Mouse (Mus musculus): ENCODE data around the gene Slc44a2. TPM values are rescaled to one million over a fixed set of nuclear protein-coding genes. Genes with fewer than 3 reads are reported as not detected.
A peak's percentile ranks its signal among the peaks of the same experiment; 100 is the strongest.

Gene Slc44a2
- polyA plus RNA-seq, 1 experiment from 2014 or later = 116 TPM

- no peaks in the 10 kb centered on the region for H3K9me3 ChIP-seq (ENCODE audit: low read length)
- peak within 1 kb of the TSS; percentile 93 for H3K27ac ChIP-seq (ENCODE audit: low read length)
- peaks cover 21% of the 10 kb centered on the region for H3K4me1 ChIP-seq (ENCODE audit: insufficient read depth, low read length)
- peak within 1 kb of the TSS; percentile 74 for H3K4me2 ChIP-seq (replicated peaks; ENCODE audit: low read depth, low read length)
- H3K27me3 ChIP-seq (ENCODE audit: insufficient read depth, low read length) = no peaks in the 10 kb centered on the region
- peak; percentile 90 for ATAC-seq (ENCODE audit: low FRiP score, low TSS enrichment)
- WGBS = under 1% methylated on average over 61 of the region's 66 CpGs
- peak within 1 kb of the TSS; percentile 92 for H3K4me3 ChIP-seq (ENCODE audit: low read length)
- H3K36me3 ChIP-seq (ENCODE audit: insufficient read depth, low read length) = peaks cover 10% of the 10 kb centered on the region
- peak within 1 kb of the TSS; percentile 77 for H3K9ac ChIP-seq (replicated peaks; ENCODE audit: low read length)
Measured at GRCm38 (mm10) chr9:21367357-21368111, 47.0 kb downstream of the Slc44a2 start, which contains the start of gene Ilf3. Gene Ilf3, plus strand, starts transcription at chr9:21367871.

- peak; percentile 72 for ATAC-seq (ENCODE audit: low FRiP score, low TSS enrichment)
- Histone ChIP-seq H3K4me3 (ENCODE audit: low read length) (peak overlapping the region; percentile 92), H3K36me3 (ENCODE audit: insufficient read depth, low read length) (peaks cover 13% of the 10 kb centered on the region), H3K9ac (replicated peaks; ENCODE audit: low read length) (peak overlapping the region; percentile 77), H3K27ac (ENCODE audit: low read length) (peak overlapping the region; percentile 85), H3K4me1 (ENCODE audit: insufficient read depth, low read length) (peaks cover 21% of the 10 kb centered on the region), H3K27me3 (ENCODE audit: insufficient read depth, low read length) (no peaks in the 10 kb centered on the region), H3K9me3 (ENCODE audit: low read length) (no peaks in the 10 kb centered on the region), H3K4me2 (replicated peaks; ENCODE audit: low read depth, low read length) (peak overlapping the region; percentile 74)
- WGBS = 1% methylated on average over 33 of the region's 38 CpGs
Measured at GRCm38 (mm10) chr9:21368131-21368584, 47.7 kb downstream of the Slc44a2 start.

DNA sequence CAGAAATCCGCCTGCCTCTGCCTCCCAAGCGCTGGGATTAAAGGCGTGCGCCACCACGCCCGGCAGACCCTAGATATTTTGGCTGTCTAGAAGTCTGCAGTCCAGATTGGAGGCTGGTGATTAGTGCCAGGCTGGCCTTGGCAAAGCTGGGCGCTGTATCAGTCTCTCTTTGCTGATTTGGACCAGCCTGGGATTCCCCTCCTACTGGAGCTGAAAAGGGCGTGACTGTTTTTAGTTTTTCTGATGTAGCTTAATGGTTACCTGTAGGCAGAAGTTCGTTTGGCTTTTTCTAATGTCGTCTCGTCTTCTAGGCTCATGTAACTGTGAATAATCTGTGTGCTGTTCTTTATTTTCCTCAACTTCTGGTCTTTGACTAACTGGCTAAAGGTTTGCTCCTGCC lies 48.6 kb downstream of the Slc44a2 start:
- Histone ChIP-seq H3K4me2 (replicated peaks; ENCODE audit: low read depth, low read length) (peak overlapping the region; percentile 74), H3K4me3 (ENCODE audit: low read length) (peak overlapping the region; percentile 92), H3K9ac (replicated peaks; ENCODE audit: low read length) (peak overlapping the region; percentile 77), H3K36me3 (ENCODE audit: insufficient read depth, low read length) (peaks cover 13% of the 10 kb centered on the region), H3K9me3 (ENCODE audit: low read length) (no peaks in the 10 kb centered on the region), H3K4me1 (ENCODE audit: insufficient read depth, low read length) (peaks cover 21% of the 10 kb centered on the region), H3K27me3 (ENCODE audit: insufficient read depth, low read length) (no peaks in the 10 kb centered on the region), H3K27ac (ENCODE audit: low read length) (no peak overlapping the region)
- WGBS = 54% methylated on average over 11 of the region's 11 CpGs
- no peak for ATAC-seq (ENCODE audit: low FRiP score, low TSS enrichment)

DNA sequence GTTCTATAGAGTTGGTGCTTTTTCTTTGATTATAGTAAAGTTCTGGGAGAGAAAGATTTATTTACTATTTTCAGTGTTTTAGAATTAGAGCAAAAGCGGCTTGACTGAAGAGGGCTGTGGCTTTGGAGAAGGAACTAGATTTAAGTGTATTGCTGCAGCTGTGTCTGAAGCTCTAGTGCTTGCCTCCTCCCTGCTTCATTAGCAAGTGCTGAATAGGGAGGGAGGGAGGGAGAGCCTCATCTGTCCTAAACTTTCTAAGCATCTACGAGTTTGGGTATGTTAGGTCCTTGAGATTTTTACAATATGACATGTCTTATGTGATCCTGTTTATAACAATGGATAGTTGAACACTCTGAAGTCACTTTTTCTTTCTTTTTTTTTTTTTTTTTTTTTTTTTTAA lies 50.4 kb downstream of the Slc44a2 start:
- H3K4me3 ChIP-seq (ENCODE audit: low read length) = no peak overlapping the region
- no peak overlapping the region for H3K9ac ChIP-seq (replicated peaks; ENCODE audit: low read length)
- no peaks in the 10 kb centered on the region for H3K27me3 ChIP-seq (ENCODE audit: insufficient read depth, low read length)
- H3K4me1 ChIP-seq (ENCODE audit: insufficient read depth, low read length) = peaks cover 21% of the 10 kb centered on the region
- no peak overlapping the region for H3K27ac ChIP-seq (ENCODE audit: low read length)
- no peaks in the 10 kb centered on the region for H3K9me3 ChIP-seq (ENCODE audit: low read length)
- no peak for ATAC-seq (ENCODE audit: low FRiP score, low TSS enrichment)
- 79% methylated on average over 2 of the region's 2 CpGs for WGBS
- H3K36me3 ChIP-seq (ENCODE audit: insufficient read depth, low read length) = peaks cover 13% of the 10 kb centered on the region
- H3K4me2 ChIP-seq (replicated peaks; ENCODE audit: low read depth, low read length) = no peak overlapping the region

- WGBS = 71% methylated on average over 1 of the region's 1 CpGs
- Histone ChIP-seq H3K4me3 (ENCODE audit: low read length) (no peak overlapping the region), H3K4me1 (ENCODE audit: insufficient read depth, low read length) (peaks cover 17% of the 10 kb centered on the region), H3K27ac (ENCODE audit: low read length) (no peak overlapping the region), H3K9me3 (ENCODE audit: low read length) (no peaks in the 10 kb centered on the region), H3K9ac (replicated peaks; ENCODE audit: low read length) (no peak overlapping the region), H3K27me3 (ENCODE audit: insufficient read depth, low read length) (no peaks in the 10 kb centered on the region), H3K4me2 (replicated peaks; ENCODE audit: low read depth, low read length) (no peak overlapping the region), H3K36me3 (ENCODE audit: insufficient read depth, low read length) (peaks cover 15% of the 10 kb centered on the region)
- no peak for ATAC-seq (ENCODE audit: low FRiP score, low TSS enrichment)
Measured at GRCm38 (mm10) chr9:21372508-21372907, 52.0 kb downstream of the Slc44a2 start.

GRCm38 (mm10) chr9:21379195-21379594 lies 58.7 kb downstream of the Slc44a2 start:
- 86% methylated on average over 3 of the region's 3 CpGs for WGBS
- Histone ChIP-seq H3K27ac (ENCODE audit: low read length) (no peak overlapping the region), H3K9me3 (ENCODE audit: low read length) (no peaks in the 10 kb centered on the region), H3K36me3 (ENCODE audit: insufficient read depth, low read length) (peaks cover 5% of the 10 kb centered on the region; the same call in 1 of the 2 replicates), H3K9ac (replicated peaks; ENCODE audit: low read length) (no peak overlapping the region), H3K4me1 (ENCODE audit: insufficient read depth, low read length) (peaks cover 2% of the 10 kb centered on the region; the same call in 1 of the 2 replicates), H3K4me3 (ENCODE audit: low read length) (no peak overlapping the region), H3K4me2 (replicated peaks; ENCODE audit: low read depth, low read length) (no peak overlapping the region), H3K27me3 (ENCODE audit: insufficient read depth, low read length) (no peaks in the 10 kb centered on the region)
- ATAC-seq (ENCODE audit: low FRiP score, low TSS enrichment) = no peak

DNA sequence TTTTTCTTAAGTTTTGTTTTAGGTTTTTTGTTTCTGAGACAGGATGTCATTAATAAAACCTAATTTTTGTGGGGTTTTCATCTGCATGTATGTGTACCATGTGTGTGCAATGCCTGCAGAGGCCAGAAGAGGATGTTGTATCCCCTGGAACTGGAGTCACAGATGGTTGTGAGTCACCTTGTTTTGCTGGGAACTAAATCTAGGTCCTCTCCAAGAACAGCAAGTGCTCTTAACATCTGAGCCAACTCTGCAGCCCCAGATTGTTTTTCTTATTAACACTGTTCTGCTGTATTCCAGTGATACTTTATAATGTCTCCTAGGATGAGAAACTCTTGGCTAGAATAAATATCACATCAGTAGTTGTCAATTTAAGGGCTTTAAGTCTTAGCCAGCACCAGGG lies 60.4 kb downstream of the Slc44a2 start:
- H3K36me3 ChIP-seq (ENCODE audit: insufficient read depth, low read length) = peaks cover 5% of the 10 kb centered on the region; the same call in 1 of the 2 replicates
- no peak overlapping the region for H3K27ac ChIP-seq (ENCODE audit: low read length)
- H3K4me2 ChIP-seq (replicated peaks; ENCODE audit: low read depth, low read length) = no peak overlapping the region
- no peak overlapping the region for H3K4me3 ChIP-seq (ENCODE audit: low read length)
- H3K4me1 ChIP-seq (ENCODE audit: insufficient read depth, low read length) = 0 out of 2 replicates have a peak, but pooled peaks cover 2% of the 10 kb centered on the region
- H3K9ac ChIP-seq (replicated peaks; ENCODE audit: low read length) = no peak overlapping the region
- no peaks in the 10 kb centered on the region for H3K9me3 ChIP-seq (ENCODE audit: low read length)
- no peaks in the 10 kb centered on the region for H3K27me3 ChIP-seq (ENCODE audit: insufficient read depth, low read length)
- ATAC-seq (ENCODE audit: low FRiP score, low TSS enrichment) = no peak

DNA sequence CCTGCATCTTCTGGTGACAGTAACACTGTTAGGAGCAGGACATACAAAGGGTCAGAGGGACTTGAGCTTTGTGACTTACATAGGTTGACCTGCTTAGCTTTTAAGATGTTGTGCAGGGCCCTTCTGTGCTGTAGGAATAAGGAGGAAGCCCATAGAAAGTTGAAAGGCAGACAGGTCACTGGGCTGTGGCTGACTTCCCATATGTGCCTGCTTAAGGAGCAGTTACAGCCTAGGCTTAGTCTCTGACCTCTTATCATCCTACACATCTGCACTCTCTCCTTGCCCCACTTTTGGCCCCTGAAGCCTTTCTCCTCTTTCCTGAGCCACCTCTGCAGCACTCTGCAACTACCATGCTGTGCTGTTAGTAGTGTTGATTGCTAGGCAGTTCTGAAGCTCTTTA lies 63.5 kb downstream of the Slc44a2 start:
- H3K4me2 ChIP-seq (replicated peaks; ENCODE audit: low read depth, low read length) = no peak overlapping the region
- H3K9ac ChIP-seq (replicated peaks; ENCODE audit: low read length) = no peak overlapping the region
- H3K4me1 ChIP-seq (ENCODE audit: insufficient read depth, low read length) = 0 out of 2 replicates have a peak, but pooled peaks cover 2% of the 10 kb centered on the region
- no peak overlapping the region for H3K4me3 ChIP-seq (ENCODE audit: low read length)
- H3K9me3 ChIP-seq (ENCODE audit: low read length) = no peaks in the 10 kb centered on the region
- no peak for ATAC-seq (ENCODE audit: low FRiP score, low TSS enrichment)
- H3K27ac ChIP-seq (ENCODE audit: low read length) = no peak overlapping the region
- peaks cover 12% of the 10 kb centered on the region for H3K36me3 ChIP-seq (ENCODE audit: insufficient read depth, low read length)
- no peaks in the 10 kb centered on the region for H3K27me3 ChIP-seq (ENCODE audit: insufficient read depth, low read length)

GRCm38 (mm10) chr9:21392646-21393175 lies 72.2 kb downstream of the Slc44a2 start:
- no peaks in the 10 kb centered on the region for H3K9me3 ChIP-seq (ENCODE audit: low read length)
- H3K27me3 ChIP-seq (ENCODE audit: insufficient read depth, low read length) = no peaks in the 10 kb centered on the region
- no peak overlapping the region for H3K27ac ChIP-seq (ENCODE audit: low read length)
- H3K4me1 ChIP-seq (ENCODE audit: insufficient read depth, low read length) = no peaks in the 10 kb centered on the region
- WGBS = 87% methylated on average over 10 of the region's 10 CpGs
- ATAC-seq (ENCODE audit: low FRiP score, low TSS enrichment) = no peak
- peaks cover 95% of the 10 kb centered on the region for H3K36me3 ChIP-seq (ENCODE audit: insufficient read depth, low read length)
- H3K9ac ChIP-seq (replicated peaks; ENCODE audit: low read length) = no peak overlapping the region
- H3K4me3 ChIP-seq (ENCODE audit: low read length) = no peak overlapping the region
- no peak overlapping the region for H3K4me2 ChIP-seq (replicated peaks; ENCODE audit: low read depth, low read length)

DNA sequence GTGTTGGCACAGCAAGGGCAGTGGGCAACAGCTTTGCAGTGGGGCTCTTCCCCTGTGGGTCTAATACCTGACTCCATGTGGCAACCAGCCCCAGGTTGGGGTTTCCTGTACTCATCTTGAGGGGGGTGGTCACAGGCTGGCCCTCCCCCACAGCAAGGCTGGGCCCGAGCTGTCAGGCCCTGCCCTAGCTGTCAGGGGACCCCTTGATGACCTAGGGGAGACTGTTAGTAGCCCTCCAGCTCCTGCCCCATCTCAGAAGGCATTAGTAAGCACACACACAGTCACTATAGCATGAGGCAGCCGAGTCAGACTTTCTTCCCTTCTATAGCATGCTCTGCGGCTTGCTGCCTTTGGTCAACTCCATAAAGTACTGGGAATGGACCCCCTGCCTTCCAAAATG lies 75.2 kb downstream of the Slc44a2 start:
- ATAC-seq (ENCODE audit: low FRiP score, low TSS enrichment) = no peak
- Histone ChIP-seq H3K36me3 (ENCODE audit: insufficient read depth, low read length) (peaks cover 93% of the 10 kb centered on the region), H3K27ac (ENCODE audit: low read length) (no peak overlapping the region), H3K9me3 (ENCODE audit: low read length) (no peaks in the 10 kb centered on the region), H3K4me2 (replicated peaks; ENCODE audit: low read depth, low read length) (no peak overlapping the region), H3K9ac (replicated peaks; ENCODE audit: low read length) (no peak overlapping the region), H3K27me3 (ENCODE audit: insufficient read depth, low read length) (no peaks in the 10 kb centered on the region), H3K4me1 (ENCODE audit: insufficient read depth, low read length) (no peaks in the 10 kb centered on the region), H3K4me3 (ENCODE audit: low read length) (no peak overlapping the region)
- WGBS = 78% methylated on average over 3 of the region's 3 CpGs

Data from kidney, embryonic 16.5 days (tissue).